Mouse (Mus musculus): ENCODE measurements around the gene Ell2. TPM values are rescaled to one million over a fixed set of nuclear protein-coding genes. Genes with fewer than 3 reads are reported as not detected.

Gene Ell2
- polyA plus RNA-seq, 1 experiment = 28.9 TPM

- TF ChIP-seq POLR2A (IDR thresholded peaks at IDR 0.05; ENCODE audit: control insufficient read depth, low read depth, low read length) = no peak
- no peak for TF ChIP-seq CTCF (IDR thresholded peaks at IDR 0.05; ENCODE audit: control insufficient read depth, insufficient read depth, insufficient replicate concordance, low read depth, low read length)
- H3K27me3 ChIP-seq (ENCODE audit: control insufficient read depth, insufficient read depth, low read length) = no peaks in the 10 kb centered on the region
Observed at GRCm38 (mm10) chr13:75789061-75789834, 82.7 kb downstream of the Ell2 start.

GRCm38 (mm10) chr13:75790550-75791205 is 84.1 kb downstream of the Ell2 start:
- no peaks in the 10 kb centered on the region for H3K27me3 ChIP-seq (ENCODE audit: control insufficient read depth, insufficient read depth, low read length)
- no peak overlapping the region for H3K27ac ChIP-seq (ENCODE audit: control insufficient read depth, insufficient read depth, low read depth, low read length)
- no peak overlapping the region for H3K4me3 ChIP-seq (ENCODE audit: control insufficient read depth, low read depth, low read length)
- TF ChIP-seq CTCF (IDR thresholded peaks at IDR 0.05; ENCODE audit: control insufficient read depth, insufficient read depth, insufficient replicate concordance, low read depth, low read length) (no peak), POLR2A (IDR thresholded peaks at IDR 0.05; ENCODE audit: control insufficient read depth, low read depth, low read length) (no peak)
- no peaks in the 10 kb centered on the region for H3K4me1 ChIP-seq (ENCODE audit: control insufficient read depth, insufficient read depth, low read length)
- H3K36me3 ChIP-seq (ENCODE audit: control insufficient read depth, insufficient read depth, low read length) = no peaks in the 10 kb centered on the region

More at GRCm38 (mm10) chr13:75789061-75789834, 82.7 kb downstream of the Ell2 start:
- H3K4me3 ChIP-seq (ENCODE audit: control insufficient read depth, low read depth, low read length) = no peak overlapping the region
- H3K36me3 ChIP-seq (ENCODE audit: control insufficient read depth, insufficient read depth, low read length) = no peaks in the 10 kb centered on the region
- H3K27ac ChIP-seq (ENCODE audit: control insufficient read depth, insufficient read depth, low read depth, low read length) = no peak overlapping the region
- no peaks in the 10 kb centered on the region for H3K4me1 ChIP-seq (ENCODE audit: control insufficient read depth, insufficient read depth, low read length)

- Histone ChIP-seq H3K27ac (ENCODE audit: control insufficient read depth, insufficient read depth, low read depth, low read length) (no peak overlapping the region), H3K36me3 (ENCODE audit: control insufficient read depth, insufficient read depth, low read length) (no peaks in the 10 kb centered on the region), H3K4me3 (ENCODE audit: control insufficient read depth, low read depth, low read length) (no peak overlapping the region), H3K4me1 (ENCODE audit: control insufficient read depth, insufficient read depth, low read length) (no peaks in the 10 kb centered on the region), H3K27me3 (ENCODE audit: control insufficient read depth, insufficient read depth, low read length) (no peaks in the 10 kb centered on the region)
- TF ChIP-seq CTCF (IDR thresholded peaks at IDR 0.05; ENCODE audit: control insufficient read depth, insufficient read depth, insufficient replicate concordance, low read depth, low read length) (no peak), POLR2A (IDR thresholded peaks at IDR 0.05; ENCODE audit: control insufficient read depth, low read depth, low read length) (no peak)
Observed at GRCm38 (mm10) chr13:75793863-75794629, 87.5 kb downstream of the Ell2 start.

- H3K4me1 ChIP-seq (ENCODE audit: control insufficient read depth, insufficient read depth, low read length) = no peaks in the 10 kb centered on the region
- TF ChIP-seq POLR2A (IDR thresholded peaks at IDR 0.05; ENCODE audit: control insufficient read depth, low read depth, low read length) (no peak), CTCF (IDR thresholded peaks at IDR 0.05; ENCODE audit: control insufficient read depth, insufficient read depth, insufficient replicate concordance, low read depth, low read length) (peak; percentile 100)
- no peak overlapping the region for H3K27ac ChIP-seq (ENCODE audit: control insufficient read depth, insufficient read depth, low read depth, low read length)
- H3K36me3 ChIP-seq (ENCODE audit: control insufficient read depth, insufficient read depth, low read length) = no peaks in the 10 kb centered on the region
- H3K4me3 ChIP-seq (ENCODE audit: control insufficient read depth, low read depth, low read length) = peak overlapping the region; percentile 72
- H3K27me3 ChIP-seq (ENCODE audit: control insufficient read depth, insufficient read depth, low read length) = no peaks in the 10 kb centered on the region
Observed at GRCm38 (mm10) chr13:75797369-75798141, 91.0 kb downstream of the Ell2 start.

- no peak for TF ChIP-seq POLR2A (IDR thresholded peaks at IDR 0.05; ENCODE audit: control insufficient read depth, low read depth, low read length)
- peak; percentile 38; the same call in 1 of the 2 replicates for TF ChIP-seq CTCF (IDR thresholded peaks at IDR 0.05; ENCODE audit: control insufficient read depth, insufficient read depth, insufficient replicate concordance, low read depth, low read length)
- no peaks in the 10 kb centered on the region for H3K36me3 ChIP-seq (ENCODE audit: control insufficient read depth, insufficient read depth, low read length)
- H3K4me1 ChIP-seq (ENCODE audit: control insufficient read depth, insufficient read depth, low read length) = no peaks in the 10 kb centered on the region
- H3K27ac ChIP-seq (ENCODE audit: control insufficient read depth, insufficient read depth, low read depth, low read length) = peak overlapping the region; percentile 49; the same call in 1 of the 2 replicates
- no peak overlapping the region for H3K4me3 ChIP-seq (ENCODE audit: control insufficient read depth, low read depth, low read length)
- H3K27me3 ChIP-seq (ENCODE audit: control insufficient read depth, insufficient read depth, low read length) = no peaks in the 10 kb centered on the region
Observed at GRCm38 (mm10) chr13:75798413-75799302, 92.1 kb downstream of the Ell2 start.

- TF ChIP-seq POLR2A (IDR thresholded peaks at IDR 0.05; ENCODE audit: control insufficient read depth, low read depth, low read length) = no peak
- no peak for TF ChIP-seq CTCF (IDR thresholded peaks at IDR 0.05; ENCODE audit: control insufficient read depth, insufficient read depth, insufficient replicate concordance, low read depth, low read length)
- Histone ChIP-seq H3K4me3 (ENCODE audit: control insufficient read depth, low read depth, low read length) (no peak overlapping the region), H3K27ac (ENCODE audit: control insufficient read depth, insufficient read depth, low read depth, low read length) (no peak overlapping the region), H3K27me3 (ENCODE audit: control insufficient read depth, insufficient read depth, low read length) (no peaks in the 10 kb centered on the region), H3K4me1 (ENCODE audit: control insufficient read depth, insufficient read depth, low read length) (no peaks in the 10 kb centered on the region), H3K36me3 (ENCODE audit: control insufficient read depth, insufficient read depth, low read length) (no peaks in the 10 kb centered on the region)
Observed at GRCm38 (mm10) chr13:75799421-75799820, 92.9 kb downstream of the Ell2 start.
